Mouse (Mus musculus): ENCODE measurements around the gene Gng8. TPM values are rescaled to one million over a fixed set of nuclear protein-coding genes. Genes with fewer than 3 reads are reported as not detected.

The Gng8 gene
- 1.9 and 4.5 TPM in 2 replicates for polyA plus RNA-seq (2015; fragmentation: Nextera tagmentation; extraction: Ambion mirVana)

DNA sequence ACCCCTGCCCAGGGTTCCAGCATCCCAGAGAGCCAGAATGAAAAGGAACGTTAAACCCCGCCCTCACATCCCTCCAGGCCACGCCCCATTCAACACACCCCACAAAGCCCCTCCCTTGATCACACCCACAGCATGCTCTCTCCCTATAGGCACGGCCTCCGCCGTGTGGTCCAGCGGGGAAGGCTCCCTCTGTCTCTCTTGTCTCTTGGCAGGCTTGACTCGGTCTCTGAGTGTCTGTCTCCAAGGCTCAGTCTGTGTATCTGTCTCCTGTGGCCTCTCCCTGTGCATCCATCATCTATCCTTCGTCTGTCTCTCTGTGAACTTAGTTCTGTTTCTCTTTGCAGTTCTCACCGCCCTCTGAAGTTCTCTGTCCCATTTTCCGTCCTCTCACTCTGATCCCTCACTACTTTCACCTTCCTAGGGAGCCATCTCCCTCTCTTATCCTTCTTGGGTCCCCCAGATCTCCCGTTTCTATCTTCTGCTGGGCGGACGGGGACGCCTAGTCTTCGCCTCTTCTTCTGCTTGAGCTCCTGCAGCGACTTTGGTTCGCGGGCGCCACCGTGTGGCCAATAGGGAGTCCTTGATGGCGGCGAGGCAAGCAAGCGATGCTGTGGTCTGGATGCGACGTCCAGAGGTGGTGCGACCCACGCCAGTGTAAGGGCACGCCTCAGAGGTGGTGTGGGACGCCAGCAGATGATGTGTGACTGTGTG lies at the start of gene Gng8:
Gene Gng8 (plus strand): TSS at position 146 of the 711 bp plus-strand sequence.
- WGBS = 1% methylated on average over 30 of the region's 30 CpGs
- Histone ChIP-seq H3K9me3 (ENCODE audit: control insufficient read depth, low read length) (no peaks in the 10 kb centered on the region), H3K4me3 (replicated peaks; ENCODE audit: low read length) (peak within 1 kb of the TSS; percentile 32), H3K27ac (ENCODE audit: low read length) (no peak within 1 kb of the TSS), H3K9ac (replicated peaks; ENCODE audit: low read depth, low read length) (peak within 1 kb of the TSS; percentile 35), H3K36me3 (ENCODE audit: control insufficient read depth, insufficient read depth) (no peaks in the 10 kb centered on the region), H3K4me1 (replicated peaks; ENCODE audit: control insufficient read depth, insufficient read depth, low read length) (peaks cover 26% of the 10 kb centered on the region), H3K27me3 (replicated peaks; ENCODE audit: control insufficient read depth, insufficient read depth, low read length) (no peaks in the 10 kb centered on the region; the same call in 1 of the 2 replicates), H3K4me2 (ENCODE audit: low read length) (peak within 1 kb of the TSS; percentile 63)
- ATAC-seq = peak; percentile 74

DNA sequence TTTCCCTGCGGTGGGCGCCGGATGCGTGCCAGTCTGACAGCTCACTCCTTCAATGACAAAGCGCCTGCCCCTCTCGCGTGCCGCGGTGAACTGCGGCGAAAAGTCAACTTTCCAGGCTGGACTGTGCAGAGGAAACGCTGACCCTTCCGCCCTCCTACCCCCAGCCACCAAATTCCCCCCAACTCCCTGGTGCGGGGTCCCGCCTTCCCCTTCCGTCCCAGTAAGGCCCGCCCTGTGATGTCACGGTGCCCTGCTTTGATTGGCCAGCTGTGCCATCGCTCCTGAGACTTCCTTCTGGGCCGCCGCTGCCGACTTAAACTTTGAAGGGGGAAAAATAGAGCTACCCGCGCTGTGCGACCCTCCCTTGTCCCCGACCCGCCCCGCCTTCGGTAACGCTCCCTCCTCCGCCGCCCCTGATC lies 48.9 kb upstream of the Gng8 start, which contains the start of gene Prkd2:
Gene Prkd2 (plus strand): TSS at position 258 of the 419 bp plus-strand sequence.
- H3K27ac ChIP-seq (ENCODE audit: low read length) = peak within 1 kb of the TSS; percentile 54
- peak within 1 kb of the TSS; percentile 97 for H3K4me2 ChIP-seq (ENCODE audit: low read length)
- H3K4me3 ChIP-seq (replicated peaks; ENCODE audit: low read length) = peak within 1 kb of the TSS; percentile 76
- peak within 1 kb of the TSS; percentile 66 for H3K9ac ChIP-seq (replicated peaks; ENCODE audit: low read depth, low read length)
- ATAC-seq = peak; percentile 93
- H3K27me3 ChIP-seq (replicated peaks; ENCODE audit: control insufficient read depth, insufficient read depth, low read length) = no peaks in the 10 kb centered on the region
- peaks cover 19% of the 10 kb centered on the region for H3K36me3 ChIP-seq (ENCODE audit: control insufficient read depth, insufficient read depth)
- no peaks in the 10 kb centered on the region for H3K9me3 ChIP-seq (ENCODE audit: control insufficient read depth, low read length)
- WGBS = 0% methylated on average over 32 of the region's 32 CpGs
- peaks cover 25% of the 10 kb centered on the region for H3K4me1 ChIP-seq (replicated peaks; ENCODE audit: control insufficient read depth, insufficient read depth, low read length)

DNA sequence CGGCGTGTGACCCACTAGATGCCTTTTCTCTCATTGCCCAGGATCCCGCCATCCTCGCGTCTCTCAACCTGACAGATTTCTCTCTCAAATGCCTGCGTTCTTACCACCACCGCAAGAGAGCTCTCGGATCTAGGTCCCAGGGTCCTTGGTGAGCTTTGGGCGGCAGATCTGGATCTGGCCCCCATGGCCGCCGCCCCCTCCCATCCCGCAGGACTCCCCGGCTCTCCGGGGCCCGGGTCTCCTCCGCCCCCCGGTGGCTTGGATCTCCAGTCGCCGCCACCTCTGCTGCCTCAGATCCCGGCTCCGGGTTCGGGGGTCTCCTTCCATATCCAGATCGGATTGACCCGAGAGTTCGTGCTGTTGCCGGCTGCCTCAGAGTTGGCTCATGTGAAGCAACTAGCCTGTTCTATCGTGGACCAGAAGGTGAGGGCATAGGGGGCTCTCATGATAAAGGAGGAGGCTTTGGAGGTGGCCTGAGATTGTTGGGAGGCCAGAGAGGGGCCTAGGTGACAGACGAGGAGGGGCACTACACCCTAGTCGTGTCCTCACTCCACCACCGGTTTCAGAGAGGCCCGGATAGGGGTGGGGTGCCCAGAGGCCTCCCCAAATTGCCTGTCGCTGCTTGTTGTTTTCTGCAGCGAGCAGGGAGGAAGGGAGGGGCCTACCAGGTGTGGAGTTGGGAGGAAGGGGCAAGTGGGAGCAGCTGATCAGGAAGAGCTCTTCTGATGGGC lies 48.0 kb upstream of the Gng8 start:
- under 1% methylated on average over 33 of the region's 33 CpGs for WGBS
- peak overlapping the region; percentile 54 for H3K27ac ChIP-seq (ENCODE audit: low read length)
- ATAC-seq = no peak

DNA sequence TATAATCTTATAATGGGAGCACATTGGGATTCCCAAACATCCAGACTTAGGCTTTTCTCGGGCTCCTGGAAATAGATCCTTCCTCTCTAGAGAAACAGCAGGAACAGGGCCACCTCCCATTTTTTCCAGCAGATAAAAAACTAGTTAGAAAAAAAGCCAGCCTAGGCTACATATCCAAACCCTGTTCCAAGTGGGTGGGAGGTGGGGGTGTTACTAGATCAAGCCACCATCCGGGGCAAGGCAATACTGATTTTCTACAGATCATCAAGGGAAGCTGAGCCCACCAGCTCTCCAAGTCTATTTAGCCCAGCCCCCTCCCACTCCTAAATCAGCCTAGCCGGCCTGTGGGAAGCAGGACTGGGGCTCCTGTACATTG lies 46.9 kb upstream of the Gng8 start:
- 61% methylated on average over 3 of the region's 3 CpGs for WGBS

More for the DNA sequence above, 48.0 kb upstream of the Gng8 start:
- H3K4me3 ChIP-seq (replicated peaks; ENCODE audit: low read length) = peak overlapping the region; percentile 76
- peaks cover 15% of the 10 kb centered on the region for H3K36me3 ChIP-seq (ENCODE audit: control insufficient read depth, insufficient read depth)
- peaks cover 26% of the 10 kb centered on the region for H3K4me1 ChIP-seq (replicated peaks; ENCODE audit: control insufficient read depth, insufficient read depth, low read length)
- H3K9ac ChIP-seq (replicated peaks; ENCODE audit: low read depth, low read length) = peak overlapping the region; percentile 66
- H3K4me2 ChIP-seq (ENCODE audit: low read length) = peak overlapping the region; percentile 97
- no peaks in the 10 kb centered on the region for H3K9me3 ChIP-seq (ENCODE audit: control insufficient read depth, low read length)
- H3K27me3 ChIP-seq (replicated peaks; ENCODE audit: control insufficient read depth, insufficient read depth, low read length) = no peaks in the 10 kb centered on the region

DNA sequence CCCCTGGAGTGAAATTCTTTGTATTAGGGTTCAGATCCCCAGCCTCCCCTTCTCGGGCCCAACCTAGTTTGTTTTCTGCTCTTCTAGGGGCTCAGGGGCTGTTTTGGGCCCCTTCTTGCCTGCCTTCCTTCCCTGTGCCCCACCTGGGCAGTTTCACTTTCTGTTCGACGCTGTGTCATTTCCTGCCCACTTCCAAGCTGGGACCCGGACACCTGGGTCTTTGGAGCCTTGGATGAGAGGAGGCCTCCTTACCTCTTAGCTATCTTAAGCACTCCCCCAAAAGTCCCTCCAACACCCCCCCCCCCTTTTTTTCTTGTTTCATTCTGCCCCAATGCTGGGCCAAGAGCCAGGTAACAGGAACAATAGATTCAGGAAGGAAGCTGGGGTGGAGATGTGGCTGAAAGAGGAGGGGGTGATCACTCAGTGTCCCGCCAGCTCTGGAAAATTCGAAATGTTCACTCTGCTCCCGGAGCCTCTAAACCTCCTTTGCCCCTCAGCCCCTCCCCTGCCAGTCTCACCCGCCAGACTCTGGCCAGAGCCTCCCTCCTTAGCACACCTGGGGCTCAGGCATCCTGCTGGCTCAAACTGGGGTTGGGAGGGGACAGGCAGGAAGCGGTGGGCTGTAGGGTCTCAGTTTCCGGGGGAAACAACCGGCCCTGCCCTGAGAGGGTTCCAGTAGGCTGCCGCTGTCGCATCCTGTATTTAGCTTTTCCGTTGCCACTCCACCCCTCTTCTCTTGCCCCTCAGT lies 46.3 kb upstream of the Gng8 start:
- Histone ChIP-seq H3K9ac (replicated peaks; ENCODE audit: low read depth, low read length) (no peak overlapping the region; the same call in 1 of the 2 replicates), H3K4me2 (ENCODE audit: low read length) (peak overlapping the region; percentile 22; the same call in 1 of the 2 replicates), H3K4me1 (replicated peaks; ENCODE audit: control insufficient read depth, insufficient read depth, low read length) (peaks cover 27% of the 10 kb centered on the region), H3K27me3 (replicated peaks; ENCODE audit: control insufficient read depth, insufficient read depth, low read length) (no peaks in the 10 kb centered on the region), H3K36me3 (ENCODE audit: control insufficient read depth, insufficient read depth) (peaks cover 8% of the 10 kb centered on the region), H3K9me3 (ENCODE audit: control insufficient read depth, low read length) (no peaks in the 10 kb centered on the region), H3K27ac (ENCODE audit: low read length) (no peak overlapping the region), H3K4me3 (replicated peaks; ENCODE audit: low read length) (no peak overlapping the region)
- 40% methylated on average over 14 of the region's 14 CpGs for WGBS
- ATAC-seq = no peak

More for the DNA sequence above, 46.9 kb upstream of the Gng8 start:
- Histone ChIP-seq H3K4me2 (ENCODE audit: low read length) (no peak overlapping the region; the same call in 1 of the 2 replicates), H3K36me3 (ENCODE audit: control insufficient read depth, insufficient read depth) (peaks cover 12% of the 10 kb centered on the region), H3K27ac (ENCODE audit: low read length) (no peak overlapping the region), H3K9me3 (ENCODE audit: control insufficient read depth, low read length) (no peaks in the 10 kb centered on the region), H3K4me1 (replicated peaks; ENCODE audit: control insufficient read depth, insufficient read depth, low read length) (peaks cover 27% of the 10 kb centered on the region), H3K4me3 (replicated peaks; ENCODE audit: low read length) (no peak overlapping the region), H3K27me3 (replicated peaks; ENCODE audit: control insufficient read depth, insufficient read depth, low read length) (no peaks in the 10 kb centered on the region), H3K9ac (replicated peaks; ENCODE audit: low read depth, low read length) (no peak overlapping the region)
- no peak for ATAC-seq

DNA sequence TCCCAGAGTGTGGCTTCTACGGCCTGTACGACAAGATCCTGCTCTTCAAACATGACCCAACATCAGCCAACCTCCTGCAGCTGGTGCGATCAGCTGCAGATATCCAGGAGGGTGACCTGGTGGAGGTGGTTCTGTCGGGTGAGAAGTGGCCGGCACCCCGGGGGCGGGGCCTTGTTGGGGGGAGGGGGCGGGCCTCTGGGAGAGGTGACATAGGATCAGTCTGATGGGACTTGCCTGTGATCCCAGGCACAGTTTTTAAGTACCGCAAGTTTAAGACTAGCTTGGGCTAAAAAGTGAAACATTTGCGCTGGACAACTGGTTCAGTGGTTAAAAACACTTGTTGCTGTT lies 45.8 kb upstream of the Gng8 start:
- Histone ChIP-seq H3K27ac (ENCODE audit: low read length) (no peak overlapping the region), H3K36me3 (ENCODE audit: control insufficient read depth, insufficient read depth) (peaks cover 5% of the 10 kb centered on the region; the same call in 1 of the 2 replicates), H3K9ac (replicated peaks; ENCODE audit: low read depth, low read length) (no peak overlapping the region), H3K9me3 (ENCODE audit: control insufficient read depth, low read length) (no peaks in the 10 kb centered on the region), H3K4me1 (replicated peaks; ENCODE audit: control insufficient read depth, insufficient read depth, low read length) (peaks cover 27% of the 10 kb centered on the region), H3K27me3 (replicated peaks; ENCODE audit: control insufficient read depth, insufficient read depth, low read length) (no peaks in the 10 kb centered on the region), H3K4me2 (ENCODE audit: low read length) (0 out of 2 replicates have a peak overlapping the region, but pooled peaks have one; percentile 22), H3K4me3 (replicated peaks; ENCODE audit: low read length) (no peak overlapping the region)
- 36% methylated on average over 10 of the region's 10 CpGs for WGBS
- no peak for ATAC-seq

DNA sequence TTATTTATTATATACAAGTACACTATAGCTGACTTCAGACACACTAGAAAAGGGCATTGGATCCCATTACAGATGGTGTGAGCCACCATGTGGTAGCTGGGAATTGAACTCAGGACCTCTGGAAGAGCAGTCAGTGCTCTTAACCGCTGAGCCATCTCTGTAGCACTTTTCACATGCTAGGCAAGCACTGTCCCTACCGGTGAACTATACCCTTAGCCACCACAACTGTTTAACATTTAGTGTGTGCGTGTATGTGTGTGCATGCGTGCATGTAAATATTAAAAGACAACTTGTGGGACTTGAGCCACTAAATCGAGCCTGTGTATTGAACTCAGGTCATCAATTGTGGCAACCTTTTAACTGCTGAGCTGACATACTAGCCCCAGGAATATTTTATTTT lies 44.8 kb upstream of the Gng8 start:
- no peak overlapping the region for H3K4me2 ChIP-seq (ENCODE audit: low read length)
- ATAC-seq = no peak

DNA sequence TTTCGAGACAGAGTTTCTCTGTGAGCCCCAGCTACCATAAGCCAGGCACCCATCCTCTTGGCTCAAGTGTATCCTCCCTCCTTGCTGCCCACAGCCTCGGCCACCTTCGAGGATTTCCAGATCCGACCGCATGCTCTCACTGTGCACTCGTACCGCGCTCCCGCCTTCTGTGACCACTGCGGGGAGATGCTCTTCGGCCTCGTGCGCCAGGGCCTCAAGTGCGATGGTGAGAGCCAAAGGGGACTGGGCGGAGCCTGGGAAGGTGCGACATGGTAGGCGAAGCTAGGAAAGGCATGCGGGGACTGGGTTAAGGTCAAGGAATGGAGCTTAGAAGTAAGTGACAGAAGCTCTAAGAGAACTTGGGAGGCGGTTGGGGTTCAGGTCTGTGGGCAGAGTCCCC lies 44.1 kb upstream of the Gng8 start:
- Histone ChIP-seq H3K27me3 (replicated peaks; ENCODE audit: control insufficient read depth, insufficient read depth, low read length) (no peaks in the 10 kb centered on the region), H3K9ac (replicated peaks; ENCODE audit: low read depth, low read length) (no peak overlapping the region), H3K4me3 (replicated peaks; ENCODE audit: low read length) (no peak overlapping the region), H3K4me2 (ENCODE audit: low read length) (no peak overlapping the region), H3K9me3 (ENCODE audit: control insufficient read depth, low read length) (no peaks in the 10 kb centered on the region), H3K4me1 (replicated peaks; ENCODE audit: control insufficient read depth, insufficient read depth, low read length) (peaks cover 27% of the 10 kb centered on the region), H3K27ac (ENCODE audit: low read length) (no peak overlapping the region), H3K36me3 (ENCODE audit: control insufficient read depth, insufficient read depth) (0 out of 2 replicates have a peak, but pooled peaks cover 2% of the 10 kb centered on the region)
- 85% methylated on average over 19 of the region's 19 CpGs for WGBS
- ATAC-seq = no peak

More for the DNA sequence above, 44.8 kb upstream of the Gng8 start:
- Histone ChIP-seq H3K27ac (ENCODE audit: low read length) (no peak overlapping the region), H3K27me3 (replicated peaks; ENCODE audit: control insufficient read depth, insufficient read depth, low read length) (no peaks in the 10 kb centered on the region), H3K36me3 (ENCODE audit: control insufficient read depth, insufficient read depth) (0 out of 2 replicates have a peak, but pooled peaks cover 2% of the 10 kb centered on the region), H3K9me3 (ENCODE audit: control insufficient read depth, low read length) (no peaks in the 10 kb centered on the region), H3K4me3 (replicated peaks; ENCODE audit: low read length) (no peak overlapping the region), H3K9ac (replicated peaks; ENCODE audit: low read depth, low read length) (no peak overlapping the region), H3K4me1 (replicated peaks; ENCODE audit: control insufficient read depth, insufficient read depth, low read length) (peaks cover 27% of the 10 kb centered on the region)
- WGBS = 94% methylated on average over 5 of the region's 5 CpGs

DNA sequence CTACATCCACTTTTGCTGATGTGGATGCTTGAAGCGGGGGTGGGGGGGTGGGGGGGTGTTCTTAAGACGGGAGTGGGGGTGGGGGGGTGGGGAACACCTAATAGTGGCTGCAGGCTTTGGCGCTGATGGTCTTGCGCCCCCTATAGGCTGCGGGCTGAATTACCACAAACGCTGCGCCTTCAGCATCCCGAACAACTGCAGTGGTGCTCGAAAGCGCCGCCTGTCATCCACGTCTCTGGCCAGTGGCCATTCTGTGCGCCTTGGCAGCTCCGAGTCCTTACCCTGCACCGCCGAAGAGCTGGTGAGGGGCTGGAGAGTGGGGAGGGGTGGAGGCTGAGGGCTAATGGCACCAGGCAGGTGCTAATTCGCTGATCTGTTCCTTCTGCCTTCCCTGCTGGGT lies 43.0 kb upstream of the Gng8 start:
- no peak for ATAC-seq
- H3K4me3 ChIP-seq (replicated peaks; ENCODE audit: low read length) = no peak overlapping the region
- no peak overlapping the region for H3K27ac ChIP-seq (ENCODE audit: low read length)

More for the DNA sequence above, 43.0 kb upstream of the Gng8 start:
- Histone ChIP-seq H3K36me3 (ENCODE audit: control insufficient read depth, insufficient read depth) (0 out of 2 replicates have a peak, but pooled peaks cover 2% of the 10 kb centered on the region), H3K4me2 (ENCODE audit: low read length) (no peak overlapping the region), H3K9me3 (ENCODE audit: control insufficient read depth, low read length) (no peaks in the 10 kb centered on the region), H3K27me3 (replicated peaks; ENCODE audit: control insufficient read depth, insufficient read depth, low read length) (no peaks in the 10 kb centered on the region), H3K4me1 (replicated peaks; ENCODE audit: control insufficient read depth, insufficient read depth, low read length) (peaks cover 22% of the 10 kb centered on the region), H3K9ac (replicated peaks; ENCODE audit: low read depth, low read length) (no peak overlapping the region)
- WGBS = 13% methylated on average over 17 of the region's 17 CpGs
